Mouse (Mus musculus): ENCODE data around the gene Thbs2. TPM values are rescaled to one million over a fixed set of nuclear protein-coding genes. Genes with fewer than 3 reads are reported as not detected.

Thbs2 gene
- polyA plus RNA-seq, 1 experiment from 2014 or later = 4.1 TPM

GRCm38 (mm10) chr17:14693048-14693993 lies 714 bp downstream of the Thbs2 start:
- no peaks in the 10 kb centered on the region for H3K9me3 ChIP-seq
- ATAC-seq (ENCODE audit: low FRiP score) = peak; percentile 47; the same call in 1 of the 2 replicates
- peak overlapping the region; percentile 28 for H3K4me3 ChIP-seq
- peaks cover 8% of the 10 kb centered on the region; the same call in 1 of the 2 replicates for H3K27me3 ChIP-seq
- H3K4me1 ChIP-seq (replicated peaks) = peaks cover 15% of the 10 kb centered on the region
- H3K9ac ChIP-seq = no peak overlapping the region
- 3% methylated on average over 9 of the region's 9 CpGs for WGBS
- H3K4me2 ChIP-seq = peak overlapping the region; percentile 54
- no peaks in the 10 kb centered on the region for H3K36me3 ChIP-seq
- no peak overlapping the region for H3K27ac ChIP-seq

DNA sequence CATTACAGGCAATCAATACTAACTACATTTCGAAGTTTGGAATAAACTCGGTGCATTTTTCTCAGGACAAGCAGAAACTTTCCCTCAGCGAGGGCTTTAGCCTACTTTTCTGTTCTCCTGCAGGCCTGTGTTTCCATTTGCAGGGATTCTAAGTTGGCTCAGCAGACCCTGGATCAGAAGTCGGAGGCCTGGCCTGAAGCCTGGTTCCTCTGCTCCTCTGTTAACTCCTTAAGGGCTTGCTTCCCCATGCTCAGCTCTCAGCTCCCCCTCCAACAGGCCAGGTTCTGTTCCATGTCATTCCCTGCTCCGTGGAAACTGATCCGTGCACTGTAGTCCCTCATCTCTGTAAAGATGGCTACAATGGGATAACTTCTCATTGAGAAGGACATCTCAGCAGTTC lies 2.1 kb downstream of the Thbs2 start:
- Histone ChIP-seq H3K27me3 (peaks cover 8% of the 10 kb centered on the region; the same call in 1 of the 2 replicates), H3K4me3 (no peak overlapping the region)
- WGBS = 69% methylated on average over 6 of the region's 6 CpGs

DNA sequence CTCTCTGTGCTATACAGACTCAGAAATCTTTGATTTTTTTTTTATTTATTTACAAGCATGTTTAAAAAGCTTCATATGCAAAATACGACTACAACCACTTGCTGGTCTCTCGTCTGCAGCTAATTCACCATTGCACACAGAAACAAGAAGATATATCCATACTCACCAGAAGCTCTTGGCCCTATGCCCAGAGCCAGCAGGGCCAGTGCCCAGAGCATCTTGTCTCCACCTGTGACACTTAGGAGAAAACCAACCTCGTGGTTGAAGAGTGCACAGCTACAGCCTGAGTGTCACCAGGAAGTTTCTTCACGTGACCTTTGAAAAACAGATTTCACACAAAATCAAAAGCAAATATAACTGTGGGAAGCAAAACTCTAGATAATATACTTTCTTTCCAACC lies 2.8 kb downstream of the Thbs2 start:
- no peak overlapping the region for H3K4me2 ChIP-seq
- H3K4me3 ChIP-seq = no peak overlapping the region
- no peaks in the 10 kb centered on the region for H3K9me3 ChIP-seq
- H3K27me3 ChIP-seq = peaks cover 4% of the 10 kb centered on the region; the same call in 1 of the 2 replicates
- no peak for ATAC-seq (ENCODE audit: low FRiP score)
- no peak overlapping the region for H3K27ac ChIP-seq
- H3K9ac ChIP-seq = no peak overlapping the region
- WGBS = 52% methylated on average over 4 of the region's 4 CpGs
- peaks cover 15% of the 10 kb centered on the region for H3K4me1 ChIP-seq (replicated peaks)
- H3K36me3 ChIP-seq = no peaks in the 10 kb centered on the region

More for the DNA sequence above, 2.1 kb downstream of the Thbs2 start:
- H3K9ac ChIP-seq = no peak overlapping the region
- no peak overlapping the region for H3K27ac ChIP-seq
- no peak overlapping the region for H3K4me2 ChIP-seq
- no peaks in the 10 kb centered on the region for H3K36me3 ChIP-seq
- no peak for ATAC-seq (ENCODE audit: low FRiP score)
- H3K9me3 ChIP-seq = no peaks in the 10 kb centered on the region
- H3K4me1 ChIP-seq (replicated peaks) = peaks cover 15% of the 10 kb centered on the region

DNA sequence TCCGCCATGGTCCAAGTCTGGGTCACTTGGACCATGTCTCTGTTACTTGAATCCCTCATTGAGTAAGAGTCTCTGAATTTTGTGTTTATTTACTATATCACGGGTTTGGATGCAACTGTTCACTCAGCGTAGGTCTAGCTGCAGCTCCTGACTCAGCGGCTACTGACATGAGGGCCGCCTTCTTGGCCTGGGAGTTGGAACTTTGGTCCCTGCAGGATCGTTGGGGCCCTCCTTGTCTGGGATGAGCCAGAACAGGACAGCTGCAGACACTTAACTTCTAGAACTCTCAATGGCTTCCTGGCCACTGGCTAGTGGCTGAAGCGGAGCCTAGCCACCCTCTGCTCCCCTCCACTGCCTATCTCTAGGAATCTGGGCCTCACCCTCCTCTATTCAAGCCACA lies 11.2 kb downstream of the Thbs2 start:
- H3K4me3 ChIP-seq = no peak overlapping the region
- no peaks in the 10 kb centered on the region for H3K36me3 ChIP-seq
- WGBS = 95% methylated on average over 7 of the region's 7 CpGs
- H3K4me2 ChIP-seq = no peak overlapping the region
- no peak for ATAC-seq (ENCODE audit: low FRiP score)
- no peak overlapping the region for H3K9ac ChIP-seq
- no peak overlapping the region for H3K27ac ChIP-seq
- no peaks in the 10 kb centered on the region for H3K27me3 ChIP-seq
- no peaks in the 10 kb centered on the region for H3K9me3 ChIP-seq
- no peaks in the 10 kb centered on the region for H3K4me1 ChIP-seq (replicated peaks)

- Histone ChIP-seq H3K9ac (no peak overlapping the region), H3K4me1 (replicated peaks) (no peaks in the 10 kb centered on the region), H3K4me2 (no peak overlapping the region), H3K27me3 (no peaks in the 10 kb centered on the region), H3K4me3 (no peak overlapping the region), H3K9me3 (no peaks in the 10 kb centered on the region), H3K27ac (no peak overlapping the region), H3K36me3 (no peaks in the 10 kb centered on the region)
- 89% methylated on average over 12 of the region's 12 CpGs for WGBS
- ATAC-seq (ENCODE audit: low FRiP score) = no peak
Measured at GRCm38 (mm10) chr17:14681047-14681446, 13.0 kb downstream of the Thbs2 start.

DNA sequence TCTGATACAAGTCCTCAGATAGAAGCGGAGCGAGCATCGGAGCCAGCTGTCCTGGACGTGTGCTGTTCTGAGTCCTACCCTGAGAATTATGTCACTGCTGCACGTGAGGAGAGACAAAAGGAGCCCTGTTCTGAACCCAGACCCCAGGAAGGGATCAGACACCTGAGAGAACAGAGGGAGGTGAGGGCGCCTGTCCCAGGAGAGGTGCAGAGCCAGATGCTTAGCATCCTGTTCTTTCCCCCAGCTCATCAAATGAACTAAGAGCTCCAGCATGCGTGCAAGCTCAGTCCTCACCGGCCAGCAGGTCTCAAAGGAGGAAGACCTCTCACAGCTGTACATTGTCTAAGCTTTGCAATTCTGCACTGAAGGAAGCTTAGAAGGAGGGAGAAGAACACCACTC lies 16.8 kb downstream of the Thbs2 start:
- no peak overlapping the region for H3K4me2 ChIP-seq
- H3K4me1 ChIP-seq (replicated peaks) = peaks cover 2% of the 10 kb centered on the region
- H3K9ac ChIP-seq = no peak overlapping the region
- no peak overlapping the region for H3K4me3 ChIP-seq
- H3K27ac ChIP-seq = no peak overlapping the region
- H3K9me3 ChIP-seq = no peaks in the 10 kb centered on the region
- no peak for ATAC-seq (ENCODE audit: low FRiP score)
- no peaks in the 10 kb centered on the region for H3K27me3 ChIP-seq
- H3K36me3 ChIP-seq = no peaks in the 10 kb centered on the region
- 80% methylated on average over 8 of the region's 8 CpGs for WGBS

DNA sequence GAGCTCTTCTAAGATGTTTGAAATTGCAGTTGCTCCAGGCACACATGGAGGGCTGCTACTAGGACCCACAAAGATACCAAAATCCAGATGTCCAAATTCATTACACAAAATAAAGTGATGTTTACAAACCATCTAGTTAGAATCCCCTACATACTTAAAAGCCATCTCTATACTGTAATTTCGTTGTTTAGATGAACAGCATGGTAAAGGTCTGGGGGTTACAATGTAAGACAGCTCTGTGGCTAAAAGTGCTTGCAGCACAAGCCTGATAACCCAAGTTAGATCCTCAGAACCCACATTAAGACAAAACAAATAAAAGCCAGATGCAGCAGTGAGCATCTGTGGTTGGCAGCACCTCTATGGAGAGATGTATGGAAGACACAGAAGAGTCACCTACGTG lies 18.5 kb downstream of the Thbs2 start:
- no peak overlapping the region for H3K9ac ChIP-seq
- peaks cover 4% of the 10 kb centered on the region for H3K4me1 ChIP-seq (replicated peaks)
- ATAC-seq (ENCODE audit: low FRiP score) = no peak
- 90% methylated on average over 2 of the region's 2 CpGs for WGBS
- no peak overlapping the region for H3K4me2 ChIP-seq
- H3K36me3 ChIP-seq = no peaks in the 10 kb centered on the region
- H3K27me3 ChIP-seq = no peaks in the 10 kb centered on the region
- no peak overlapping the region for H3K4me3 ChIP-seq
- no peaks in the 10 kb centered on the region for H3K9me3 ChIP-seq
- no peak overlapping the region for H3K27ac ChIP-seq

- WGBS = 47% methylated on average over 5 of the region's 5 CpGs
- no peak overlapping the region for H3K27ac ChIP-seq
- H3K4me3 ChIP-seq = no peak overlapping the region
- ATAC-seq (ENCODE audit: low FRiP score) = no peak
- no peaks in the 10 kb centered on the region for H3K27me3 ChIP-seq
- H3K4me1 ChIP-seq (replicated peaks) = peaks cover 4% of the 10 kb centered on the region
- no peak overlapping the region for H3K4me2 ChIP-seq
- H3K9me3 ChIP-seq = no peaks in the 10 kb centered on the region
- H3K9ac ChIP-seq = no peak overlapping the region
- no peaks in the 10 kb centered on the region for H3K36me3 ChIP-seq
Measured at GRCm38 (mm10) chr17:14672402-14672801, 21.6 kb downstream of the Thbs2 start.

DNA sequence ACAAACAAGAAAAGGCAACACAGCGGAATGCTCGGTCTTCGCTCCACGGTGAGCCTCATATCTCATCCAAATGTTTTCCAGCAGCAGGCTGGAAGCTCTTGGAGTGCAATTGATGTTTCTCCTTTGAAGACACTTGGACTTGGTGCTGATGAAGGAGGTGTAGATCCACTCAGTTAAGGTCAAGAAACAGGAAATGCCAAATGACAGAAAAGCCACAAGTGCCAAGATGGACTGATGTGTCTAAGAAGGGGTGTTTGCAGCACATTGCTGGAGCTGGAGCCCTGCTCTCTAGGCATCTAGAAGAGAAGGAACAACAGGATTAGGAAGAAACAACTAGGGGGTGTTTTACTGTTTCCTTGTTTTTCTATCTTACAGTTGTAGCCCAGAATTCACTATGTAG lies 26.8 kb downstream of the Thbs2 start:
- Histone ChIP-seq H3K4me3 (no peak overlapping the region), H3K4me2 (no peak overlapping the region), H3K9ac (no peak overlapping the region), H3K4me1 (replicated peaks) (peaks cover 2% of the 10 kb centered on the region), H3K36me3 (no peaks in the 10 kb centered on the region), H3K27me3 (no peaks in the 10 kb centered on the region), H3K9me3 (no peaks in the 10 kb centered on the region), H3K27ac (no peak overlapping the region)
- 77% methylated on average over 4 of the region's 4 CpGs for WGBS
- ATAC-seq (ENCODE audit: low FRiP score) = no peak

DNA sequence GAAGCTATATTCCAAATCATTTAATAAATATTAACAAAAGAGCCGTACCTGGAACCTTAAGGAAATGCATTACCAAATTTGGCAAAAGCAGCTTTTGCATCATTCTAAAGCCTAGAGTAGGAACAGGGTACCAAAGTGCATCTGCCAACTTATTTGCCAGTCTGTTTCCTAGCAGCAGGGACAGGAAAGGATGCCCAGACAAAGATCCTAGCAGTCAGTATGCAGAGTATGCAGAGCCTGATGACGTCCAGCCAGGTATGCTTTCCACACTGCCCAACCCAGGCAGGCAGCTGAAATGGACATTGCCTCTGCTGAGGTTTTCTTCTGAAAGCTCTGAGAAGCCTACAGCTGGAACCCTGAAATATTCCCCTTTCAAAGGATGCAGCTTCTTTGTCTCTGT lies 27.6 kb downstream of the Thbs2 start:
- Histone ChIP-seq H3K4me1 (replicated peaks) (no peaks in the 10 kb centered on the region), H3K9me3 (no peaks in the 10 kb centered on the region), H3K9ac (no peak overlapping the region), H3K4me2 (no peak overlapping the region), H3K27ac (no peak overlapping the region), H3K27me3 (no peaks in the 10 kb centered on the region), H3K36me3 (no peaks in the 10 kb centered on the region), H3K4me3 (no peak overlapping the region)
- WGBS = 78% methylated on average over 2 of the region's 2 CpGs
- no peak for ATAC-seq (ENCODE audit: low FRiP score)

DNA sequence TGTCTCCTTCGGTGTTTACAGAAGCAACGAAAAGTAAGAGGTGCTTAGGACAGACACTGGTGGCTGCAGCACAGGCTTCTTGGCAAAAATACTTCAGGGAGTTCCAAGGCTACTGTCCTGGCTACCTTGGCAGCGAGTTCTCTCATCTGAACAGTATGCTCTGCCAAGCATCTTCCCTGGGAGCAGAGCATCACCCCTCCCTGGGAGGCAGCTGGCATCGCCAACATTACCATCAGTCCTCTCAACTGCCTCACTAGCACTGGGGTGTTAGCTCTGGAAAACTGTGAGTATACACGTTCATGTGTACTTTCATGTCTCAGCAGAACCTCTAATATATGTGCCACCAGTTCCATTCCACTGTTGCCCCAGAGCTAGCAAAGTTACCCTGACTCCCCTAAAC lies 30.7 kb downstream of the Thbs2 start:
- Histone ChIP-seq H3K36me3 (no peaks in the 10 kb centered on the region), H3K4me3 (no peak overlapping the region), H3K9ac (no peak overlapping the region), H3K9me3 (no peaks in the 10 kb centered on the region), H3K4me2 (no peak overlapping the region), H3K27ac (no peak overlapping the region), H3K4me1 (replicated peaks) (no peaks in the 10 kb centered on the region), H3K27me3 (no peaks in the 10 kb centered on the region)
- 88% methylated on average over 5 of the region's 5 CpGs for WGBS
- ATAC-seq (ENCODE audit: low FRiP score) = no peak

DNA sequence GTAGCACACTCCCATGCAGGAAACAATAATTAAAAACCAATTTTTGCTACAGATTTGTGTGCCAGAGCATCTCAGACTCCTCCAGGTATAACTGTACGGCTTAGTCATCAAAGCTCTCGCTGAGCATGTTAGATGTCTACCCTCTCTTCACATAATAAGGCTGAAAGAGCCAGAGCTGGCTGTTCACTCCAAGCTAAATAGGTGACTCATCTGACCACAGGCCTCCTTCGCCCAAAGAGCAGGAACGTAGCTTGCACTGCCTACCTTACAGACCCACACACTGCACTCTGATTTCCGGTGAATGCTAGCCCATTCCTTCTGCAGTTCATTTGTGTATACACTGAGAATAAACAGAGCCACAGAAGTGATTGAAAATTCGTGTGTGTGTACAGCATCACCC lies 31.6 kb downstream of the Thbs2 start:
- H3K27me3 ChIP-seq = no peaks in the 10 kb centered on the region
- H3K9ac ChIP-seq = no peak overlapping the region
- H3K4me2 ChIP-seq = no peak overlapping the region
- WGBS = 84% methylated on average over 6 of the region's 6 CpGs
- H3K4me3 ChIP-seq = no peak overlapping the region
- H3K9me3 ChIP-seq = no peaks in the 10 kb centered on the region
- no peaks in the 10 kb centered on the region for H3K36me3 ChIP-seq
- H3K27ac ChIP-seq = no peak overlapping the region
- no peaks in the 10 kb centered on the region for H3K4me1 ChIP-seq (replicated peaks)
- ATAC-seq (ENCODE audit: low FRiP score) = no peak

GRCm38 (mm10) chr17:14659746-14660145 lies 34.3 kb downstream of the Thbs2 start:
- H3K9me3 ChIP-seq = no peaks in the 10 kb centered on the region
- H3K4me1 ChIP-seq (replicated peaks) = no peaks in the 10 kb centered on the region
- H3K27me3 ChIP-seq = no peaks in the 10 kb centered on the region
- no peak overlapping the region for H3K4me2 ChIP-seq
- no peak overlapping the region for H3K4me3 ChIP-seq
- no peak overlapping the region for H3K9ac ChIP-seq
- H3K36me3 ChIP-seq = no peaks in the 10 kb centered on the region
- 85% methylated on average over 4 of the region's 4 CpGs for WGBS
- no peak overlapping the region for H3K27ac ChIP-seq
- ATAC-seq (ENCODE audit: low FRiP score) = no peak

All from hindbrain, embryonic 13.5 days (tissue).